Mouse (Mus musculus): ENCODE results near the gene Atp6v1g3.

Gene Atp6v1g3

DNA sequence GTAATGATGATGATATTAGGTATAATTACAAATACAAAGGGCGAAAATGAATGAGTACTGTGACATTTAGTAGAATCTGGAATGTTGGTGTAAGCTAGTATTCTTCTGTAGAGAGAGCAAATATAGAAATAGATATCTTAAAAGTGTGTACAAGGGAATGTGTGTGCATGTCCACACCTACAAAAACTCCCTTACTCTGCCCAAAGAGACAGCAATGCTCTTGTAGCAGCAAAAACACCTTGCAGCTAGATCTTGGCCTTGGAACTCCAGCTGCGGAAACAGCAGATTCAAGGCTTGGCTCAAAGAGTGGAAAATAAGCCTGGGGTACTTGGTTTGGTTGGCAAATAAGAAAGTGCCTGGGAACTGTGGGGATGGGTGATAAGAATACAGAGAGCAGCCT, 57.0 kb downstream of the Atp6v1g3 start:
- in situ Hi-C loops (cut with MboI; ENCODE audit: low pct_unique_long_range_greater_than_20kb in 1 of 2, low sequenced_read_pairs in 2 of 2, unreplicated experiment in 1 of 2) = no loop called here

DNA sequence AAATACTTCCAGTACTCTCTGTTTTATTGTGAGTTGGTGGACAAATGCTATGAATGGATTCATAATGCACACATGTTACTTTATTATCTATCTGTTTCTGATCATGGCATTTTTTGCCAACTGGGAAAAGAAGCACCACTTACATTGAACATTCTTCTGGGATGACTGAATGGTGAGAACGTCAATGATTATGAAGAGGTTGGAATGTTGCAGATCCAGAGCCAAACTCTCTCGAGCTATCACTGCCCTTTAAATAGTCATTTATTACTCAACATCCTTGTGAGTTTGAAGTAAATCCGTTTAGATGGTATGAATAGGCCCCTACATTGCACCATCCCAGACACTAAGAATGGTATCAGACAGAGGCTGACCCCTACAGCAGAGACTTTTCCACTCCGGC, 58.1 kb downstream of the Atp6v1g3 start:
- in situ Hi-C loops (cut with MboI; ENCODE audit: low pct_unique_long_range_greater_than_20kb in 1 of 2, low sequenced_read_pairs in 2 of 2, unreplicated experiment in 1 of 2) = no loop called here

DNA sequence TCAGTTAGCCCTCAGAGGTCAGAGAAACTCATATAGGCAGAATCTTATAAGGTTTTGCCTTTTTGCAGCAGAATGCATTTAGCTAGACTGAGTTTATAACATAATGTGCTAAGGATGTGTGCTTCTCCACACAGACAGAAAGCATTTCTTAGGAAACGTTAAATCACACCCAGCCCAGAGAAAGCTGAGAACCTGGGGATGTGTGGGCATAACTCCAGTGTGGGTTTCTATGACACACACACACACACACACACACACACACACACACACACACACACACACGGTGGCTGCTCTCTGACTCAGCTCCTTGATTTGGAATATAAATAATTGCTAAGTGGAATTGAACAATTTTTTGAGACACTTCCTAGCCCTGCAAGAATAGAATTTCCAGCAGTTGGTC, 61.2 kb downstream of the Atp6v1g3 start:
- in situ Hi-C loops (cut with MboI; ENCODE audit: low pct_unique_long_range_greater_than_20kb in 1 of 2, low sequenced_read_pairs in 2 of 2, unreplicated experiment in 1 of 2) = no loop called here

DNA sequence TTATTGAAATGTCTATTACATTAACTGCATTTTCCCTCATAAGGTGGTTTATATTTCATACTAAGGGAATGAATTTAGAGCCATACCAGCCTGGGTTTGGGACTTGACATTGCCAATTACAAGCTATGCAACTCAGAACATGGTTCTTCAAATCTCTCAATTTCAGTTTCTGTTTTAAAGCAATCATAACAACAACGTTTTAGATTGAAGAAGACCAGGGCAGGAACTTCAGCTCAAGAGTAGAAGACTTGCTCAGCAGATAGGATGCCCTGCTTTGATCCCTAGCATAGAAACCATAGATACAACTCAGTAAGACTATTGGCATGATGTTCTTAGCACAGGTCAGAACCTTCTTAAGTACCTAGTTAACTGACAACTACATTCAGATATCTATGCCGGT, 63.9 kb downstream of the Atp6v1g3 start:
- in situ Hi-C loops (cut with MboI; ENCODE audit: low pct_unique_long_range_greater_than_20kb in 1 of 2, low sequenced_read_pairs in 2 of 2, unreplicated experiment in 1 of 2) = no loop called here

Data from mouse embryonic stem cell (cell line).